Mouse (Mus musculus) B cell, adult 2 months (primary cell): ENCODE measurements around the gene Cnrip1.

ENCODE experiments used
- DNase-seq, 2 experiments: peaks; one replicate each; pipeline ENCODE4 v3.0.0; 2022

Gene Cnrip1

GRCm38 (mm10) chr11:17112419-17113090 is 61.2 kb downstream of the Cnrip1 start:
- no peak for DNase-seq

- DNase-seq, result no peak
These were observed 75.0 kb downstream of the Cnrip1 start for GRCm38 (mm10) chr11:17126418-17126817.
